Mouse (Mus musculus): ENCODE measurements around the gene Gnai2. TPM values are rescaled to one million over a fixed set of nuclear protein-coding genes. Genes with fewer than 3 reads are reported as not detected.
"Not testable (repeated sequence)": the region's sequence is repeated elsewhere in the genome, so short reads cannot be mapped to it uniquely, and the experiment has no call there.

The Gnai2 gene
- polyA plus RNA-seq, 1 experiment from 2014 or later = 423 TPM

GRCm38 (mm10) chr9:107567702-107568319 lies 67.4 kb downstream of the Gnai2 start, which contains the start of gene Hyal2:
Gene Hyal2 (plus strand): TSS chr9:107567945.
- H3K27ac ChIP-seq (ENCODE audit: low read depth, low read length) = peak within 1 kb of the TSS; percentile 77
- H3K9ac ChIP-seq (ENCODE audit: low read length) = peak within 1 kb of the TSS; percentile 92
- H3K36me3 ChIP-seq (ENCODE audit: control insufficient read depth, insufficient read depth, low read length) = peaks cover 43% of the 10 kb centered on the region
- 4% methylated on average over 18 of the region's 18 CpGs for WGBS
- peak within 1 kb of the TSS; percentile 88 for H3K4me3 ChIP-seq (ENCODE audit: low read depth, low read length)
- peak within 1 kb of the TSS; percentile 92 for H3K4me2 ChIP-seq (ENCODE audit: low read length)
- DNase-seq (ENCODE audit: low spot score) (no peak), ATAC-seq (no peak)
- H3K4me1 ChIP-seq (ENCODE audit: control insufficient read depth, insufficient read depth, low read length) = peaks cover 31% of the 10 kb centered on the region
- H3K9me3 ChIP-seq (replicated peaks; ENCODE audit: control insufficient read depth, low read length) = no peaks in the 10 kb centered on the region
- H3K27me3 ChIP-seq (replicated peaks; ENCODE audit: control insufficient read depth, insufficient read depth, low read length) = no peaks in the 10 kb centered on the region

- ATAC-seq = no peak
- H3K9ac ChIP-seq (ENCODE audit: low read length) = no peak overlapping the region
- H3K4me3 ChIP-seq (ENCODE audit: low read depth, low read length) = no peak overlapping the region
- H3K27me3 ChIP-seq (replicated peaks; ENCODE audit: control insufficient read depth, insufficient read depth, low read length) = no peaks in the 10 kb centered on the region
- no peaks in the 10 kb centered on the region for H3K9me3 ChIP-seq (replicated peaks; ENCODE audit: control insufficient read depth, low read length)
- H3K4me1 ChIP-seq (ENCODE audit: control insufficient read depth, insufficient read depth, low read length) = peaks cover 31% of the 10 kb centered on the region
- peaks cover 41% of the 10 kb centered on the region for H3K36me3 ChIP-seq (ENCODE audit: control insufficient read depth, insufficient read depth, low read length)
- DNase-seq (ENCODE audit: low spot score) = no peak
- 64% methylated on average over 3 of the region's 3 CpGs for WGBS
- H3K4me2 ChIP-seq (ENCODE audit: low read length) = no peak overlapping the region
- no peak overlapping the region for H3K27ac ChIP-seq (ENCODE audit: low read depth, low read length)
These were observed 68.3 kb downstream of the Gnai2 start for GRCm38 (mm10) chr9:107566855-107567254.

GRCm38 (mm10) chr9:107566041-107566709 lies 69.0 kb downstream of the Gnai2 start:
- peaks cover 31% of the 10 kb centered on the region for H3K4me1 ChIP-seq (ENCODE audit: control insufficient read depth, insufficient read depth, low read length)
- WGBS = 60% methylated on average over 15 of the region's 15 CpGs
- ATAC-seq = no peak
- no peaks in the 10 kb centered on the region for H3K27me3 ChIP-seq (replicated peaks; ENCODE audit: control insufficient read depth, insufficient read depth, low read length)
- no peak overlapping the region for H3K4me3 ChIP-seq (ENCODE audit: low read depth, low read length)
- no peaks in the 10 kb centered on the region for H3K9me3 ChIP-seq (replicated peaks; ENCODE audit: control insufficient read depth, low read length)
- H3K4me2 ChIP-seq (ENCODE audit: low read length) = 0 out of 2 replicates have a peak overlapping the region, but pooled peaks have one; percentile 0
- H3K9ac ChIP-seq (ENCODE audit: low read length) = no peak overlapping the region
- H3K27ac ChIP-seq (ENCODE audit: low read depth, low read length) = no peak overlapping the region
- peaks cover 41% of the 10 kb centered on the region for H3K36me3 ChIP-seq (ENCODE audit: control insufficient read depth, insufficient read depth, low read length)
- peak; percentile 73 for DNase-seq (ENCODE audit: low spot score)

GRCm38 (mm10) chr9:107565556-107565955 lies 69.6 kb downstream of the Gnai2 start:
- H3K9ac ChIP-seq (ENCODE audit: low read length); DNase-seq (ENCODE audit: low spot score); H3K9me3 ChIP-seq (replicated peaks; ENCODE audit: control insufficient read depth, low read length); H3K27ac ChIP-seq (ENCODE audit: low read depth, low read length); H3K4me3 ChIP-seq (ENCODE audit: low read depth, low read length); H3K27me3 ChIP-seq (replicated peaks; ENCODE audit: control insufficient read depth, insufficient read depth, low read length); ATAC-seq; H3K4me2 ChIP-seq (ENCODE audit: low read length): not testable (repeated sequence)
- 46% methylated on average over 5 of the region's 5 CpGs for WGBS
- Histone ChIP-seq H3K36me3 (ENCODE audit: control insufficient read depth, insufficient read depth, low read length) (peaks cover 41% of the 10 kb centered on the region), H3K4me1 (ENCODE audit: control insufficient read depth, insufficient read depth, low read length) (peaks cover 24% of the 10 kb centered on the region)

Other genes starting within 250 kb of the Gnai2 start
- gene Cacna2d2, start 235.8 kb downstream of the Gnai2 start, polyA plus RNA-seq (2014; fragmentation: Nextera tagmentation; extraction: Ambion mirVana) = 4.2 and 4.3 TPM in 2 replicates
- gene Tmem115, start 101.4 kb downstream of the Gnai2 start, polyA plus RNA-seq (2014; fragmentation: Nextera tagmentation; extraction: Ambion mirVana) = 44.4 and 53.4 TPM in 2 replicates
- gene Cyb561d2, start 93.2 kb downstream of the Gnai2 start, polyA plus RNA-seq (2014; fragmentation: Nextera tagmentation; extraction: Ambion mirVana) = 33.1 and 38.0 TPM in 2 replicates
- gene Nprl2, start 93.1 kb downstream of the Gnai2 start, polyA plus RNA-seq (2014; fragmentation: Nextera tagmentation; extraction: Ambion mirVana) = 83.2 and 83.8 TPM in 2 replicates
- 4.3 and 4.6 TPM in 2 replicates for gene Zmynd10, start 88.1 kb downstream of the Gnai2 start, polyA plus RNA-seq (2014; fragmentation: Nextera tagmentation; extraction: Ambion mirVana)
- 34.7 and 37.1 TPM in 2 replicates for gene Rassf1, start 83.8 kb downstream of the Gnai2 start, polyA plus RNA-seq (2014; fragmentation: Nextera tagmentation; extraction: Ambion mirVana)
- gene Tusc2, start 72.1 kb downstream of the Gnai2 start, polyA plus RNA-seq (2014; fragmentation: Nextera tagmentation; extraction: Ambion mirVana) = 105 and 107 TPM in 2 replicates
- gene Hyal2, start 67.4 kb downstream of the Gnai2 start, polyA plus RNA-seq (2014; fragmentation: Nextera tagmentation; extraction: Ambion mirVana) = 98.0 and 109 TPM in 2 replicates
- gene Hyal1, start 58.4 kb downstream of the Gnai2 start, polyA plus RNA-seq (2014; fragmentation: Nextera tagmentation; extraction: Ambion mirVana) = 2.6 and 3.3 TPM in 2 replicates
- gene Naa80, start 56.5 kb downstream of the Gnai2 start, polyA plus RNA-seq (2014; fragmentation: Nextera tagmentation; extraction: Ambion mirVana) = 17.4 and 18.7 TPM in 2 replicates
- 0.66 and 1.0 TPM in 2 replicates for gene Hyal3, start 54.5 kb downstream of the Gnai2 start, polyA plus RNA-seq (2014; fragmentation: Nextera tagmentation; extraction: Ambion mirVana)
- gene Ifrd2, start 47.7 kb downstream of the Gnai2 start, polyA plus RNA-seq (2014; fragmentation: Nextera tagmentation; extraction: Ambion mirVana) = 18.7 and 19.1 TPM in 2 replicates
- gene Sema3b, start 26.1 kb downstream of the Gnai2 start, polyA plus RNA-seq (2014; fragmentation: Nextera tagmentation; extraction: Ambion mirVana) = 0.85 and 1.3 TPM in 2 replicates
- gene Slc38a3, start 34.2 kb upstream of the Gnai2 start, polyA plus RNA-seq (2014; fragmentation: Nextera tagmentation; extraction: Ambion mirVana) = 32.8 and 32.9 TPM in 2 replicates
- 0.28 and 0.66 TPM in 2 replicates for gene Gnat1, start 44.3 kb upstream of the Gnai2 start, polyA plus RNA-seq (2014; fragmentation: Nextera tagmentation; extraction: Ambion mirVana)
- gene Sema3f, start 75.1 kb upstream of the Gnai2 start, polyA plus RNA-seq (2014; fragmentation: Nextera tagmentation; extraction: Ambion mirVana) = 7.4 and 12.2 TPM in 2 replicates
- 188 and 210 TPM in 2 replicates for gene Rbm5, start 135.6 kb upstream of the Gnai2 start, polyA plus RNA-seq (2014; fragmentation: Nextera tagmentation; extraction: Ambion mirVana)
- 69.4 and 89.9 TPM in 2 replicates for gene Rbm6, start 237.9 kb upstream of the Gnai2 start, polyA plus RNA-seq (2014; fragmentation: Nextera tagmentation; extraction: Ambion mirVana)